Mouse (Mus musculus) right cerebral cortex, adult 2 months (tissue): Measurements from ENCODE around the gene Fosl2.

Experiments
- DNase-seq, 2 experiments: peaks; one replicate each; pipeline ENCODE4 v3.0.0; 2021 to 2022; ENCODE audit warnings: low spot score in 2 of 2

Gene Fosl2

DNA sequence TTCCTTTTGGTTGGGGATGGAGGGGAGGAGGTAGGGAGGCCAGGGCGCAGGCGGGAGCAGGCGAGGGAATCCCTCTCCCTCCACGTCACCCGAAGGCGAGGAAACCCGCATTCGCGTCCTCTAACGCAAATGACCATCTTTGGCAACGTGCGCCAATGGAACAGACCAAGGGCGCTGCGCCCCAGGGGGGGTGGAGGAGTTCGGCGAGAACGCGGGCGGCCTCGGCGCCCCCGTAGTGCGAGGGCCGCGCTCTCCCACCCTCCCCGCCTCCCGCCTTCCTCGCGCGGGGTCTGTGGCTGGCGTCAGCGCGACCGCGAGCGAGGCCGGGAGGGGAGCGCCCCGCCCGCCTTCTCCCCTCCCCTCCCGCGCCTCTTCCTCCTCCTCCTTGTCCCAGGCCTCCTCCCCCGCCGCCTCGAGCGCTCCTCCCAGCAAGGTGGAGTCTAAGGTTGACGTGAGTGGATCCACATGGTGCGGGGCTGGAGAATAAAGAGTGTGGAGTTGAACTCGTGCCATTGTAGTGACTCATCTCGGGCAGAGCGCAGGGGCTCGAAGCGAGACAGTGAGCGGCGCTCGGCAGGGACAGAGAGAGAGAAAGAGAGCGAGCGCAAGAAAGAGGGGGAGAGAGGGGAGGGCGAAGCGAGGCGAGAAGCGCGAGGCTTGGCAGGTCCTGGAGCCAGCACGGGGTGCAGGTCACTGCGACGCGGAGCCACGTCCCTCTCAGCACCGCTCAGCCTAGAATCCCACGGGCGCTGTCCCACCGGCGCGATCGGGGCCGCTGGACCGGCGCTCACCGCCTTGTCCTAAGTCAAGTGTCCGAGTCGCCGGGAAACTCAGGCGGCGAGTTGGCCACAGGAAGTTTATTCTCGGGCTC lies at the start of gene Fosl2:
Gene Fosl2, plus strand, starts transcription at position 466 of the 871 bp plus-strand sequence.
- peak; percentile 92 to 94 for DNase-seq

- DNase-seq: no peak
These were observed 49.6 kb upstream of the Fosl2 start for GRCm38 (mm10) chr5:32085971-32086370.

DNA sequence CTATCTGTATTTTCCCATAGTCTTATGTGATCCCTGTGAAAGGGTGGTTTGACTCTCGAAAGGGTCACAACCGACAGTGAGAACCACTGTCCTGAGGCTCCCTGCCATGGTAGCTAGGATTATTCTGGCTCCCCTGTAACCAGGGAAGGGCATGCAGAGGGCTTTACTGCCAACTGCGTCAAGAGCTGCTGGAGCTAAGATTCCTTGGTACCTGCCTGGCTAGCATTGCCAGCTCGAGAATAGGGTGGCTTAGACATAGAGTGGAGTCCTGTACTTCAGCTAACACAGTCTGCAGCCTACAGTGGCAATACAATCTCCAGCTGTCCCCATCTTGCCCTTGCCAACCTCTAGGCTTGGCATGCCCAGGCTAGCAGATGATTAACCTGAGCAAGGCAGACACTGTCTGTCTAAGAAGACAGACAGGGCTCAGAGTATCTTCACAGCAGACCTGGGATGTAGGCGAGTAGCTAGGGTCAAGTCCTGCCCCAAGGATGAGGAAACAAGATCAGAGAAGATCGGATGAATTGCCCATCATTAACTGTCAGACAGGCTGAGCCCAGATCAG lies 49.0 kb upstream of the Fosl2 start:
- no peak for DNase-seq

DNA sequence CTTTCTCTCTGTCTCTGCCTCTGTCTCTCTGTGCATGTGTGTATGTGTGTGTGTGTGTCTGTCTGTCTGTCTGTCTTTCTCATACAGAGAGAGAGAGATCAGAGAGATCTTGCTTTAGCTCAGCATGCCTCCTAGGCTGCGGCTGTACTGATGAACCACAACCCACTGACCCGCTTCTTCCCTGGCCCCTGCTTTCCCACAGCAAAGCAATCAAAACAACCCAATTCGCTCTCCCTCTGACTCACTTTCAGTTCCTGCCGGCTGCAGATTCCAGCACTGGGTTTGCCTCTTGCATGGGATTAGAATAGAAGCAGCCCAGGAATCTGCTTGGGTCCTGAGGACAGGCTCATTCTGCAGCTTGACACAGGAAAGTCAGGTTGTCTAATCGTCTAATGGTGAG lies 46.1 kb upstream of the Fosl2 start:
- DNase-seq: no peak

- DNase-seq: no peak
These were observed 43.3 kb upstream of the Fosl2 start for GRCm38 (mm10) chr5:32092281-32092680.

GRCm38 (mm10) chr5:32098691-32099090 lies 36.9 kb upstream of the Fosl2 start:
- DNase-seq: no peak

GRCm38 (mm10) chr5:32102484-32102883 lies 33.1 kb upstream of the Fosl2 start:
- DNase-seq: peak; percentile 10 to 13

- DNase-seq: no peak
These were observed 32.6 kb upstream of the Fosl2 start for GRCm38 (mm10) chr5:32102971-32103431.

- DNase-seq: no peak
These were observed 32.1 kb upstream of the Fosl2 start for GRCm38 (mm10) chr5:32103545-32103944.

DNA sequence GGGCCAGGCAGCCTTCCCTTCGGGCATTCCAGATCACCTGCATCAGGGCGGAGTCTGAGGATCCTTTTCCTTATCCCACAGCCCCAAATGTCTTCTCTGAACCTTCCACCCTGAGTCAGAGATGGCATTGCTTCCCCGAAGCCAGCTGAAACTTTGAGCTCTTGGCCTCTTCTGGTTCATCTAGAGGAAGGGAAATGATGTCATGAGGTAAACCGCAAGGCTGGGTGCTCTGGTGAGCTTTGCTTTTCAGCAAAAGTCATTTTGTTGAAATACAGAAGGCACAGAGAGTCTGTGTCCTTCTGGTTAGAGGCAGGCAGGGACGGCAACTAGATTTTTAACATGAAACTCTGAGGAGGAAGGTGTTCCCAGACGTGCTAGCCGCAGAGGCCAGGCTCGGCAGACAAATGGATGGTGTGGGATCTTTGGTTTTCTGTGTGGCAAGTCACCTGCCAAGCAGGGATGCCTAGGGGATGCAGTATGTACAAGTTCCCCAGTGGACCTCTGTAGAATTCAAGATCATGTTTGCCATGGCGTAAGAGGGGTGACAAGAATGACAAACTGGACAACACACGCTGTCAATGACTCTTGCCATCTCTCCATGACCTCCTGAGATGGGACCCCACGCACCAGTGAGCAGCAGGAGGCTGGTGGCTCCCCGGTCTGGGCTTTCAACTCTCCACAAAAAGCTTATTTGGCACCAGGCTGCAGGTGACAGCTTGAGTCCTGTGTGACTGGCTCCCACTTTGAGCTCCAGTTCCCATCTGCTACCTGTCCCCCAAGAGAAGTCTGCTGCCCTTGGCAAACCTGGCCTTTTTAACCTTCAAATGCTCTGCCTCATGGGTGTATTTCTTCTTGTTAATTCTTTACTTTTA lies 31.2 kb upstream of the Fosl2 start:
- DNase-seq: no peak

DNA sequence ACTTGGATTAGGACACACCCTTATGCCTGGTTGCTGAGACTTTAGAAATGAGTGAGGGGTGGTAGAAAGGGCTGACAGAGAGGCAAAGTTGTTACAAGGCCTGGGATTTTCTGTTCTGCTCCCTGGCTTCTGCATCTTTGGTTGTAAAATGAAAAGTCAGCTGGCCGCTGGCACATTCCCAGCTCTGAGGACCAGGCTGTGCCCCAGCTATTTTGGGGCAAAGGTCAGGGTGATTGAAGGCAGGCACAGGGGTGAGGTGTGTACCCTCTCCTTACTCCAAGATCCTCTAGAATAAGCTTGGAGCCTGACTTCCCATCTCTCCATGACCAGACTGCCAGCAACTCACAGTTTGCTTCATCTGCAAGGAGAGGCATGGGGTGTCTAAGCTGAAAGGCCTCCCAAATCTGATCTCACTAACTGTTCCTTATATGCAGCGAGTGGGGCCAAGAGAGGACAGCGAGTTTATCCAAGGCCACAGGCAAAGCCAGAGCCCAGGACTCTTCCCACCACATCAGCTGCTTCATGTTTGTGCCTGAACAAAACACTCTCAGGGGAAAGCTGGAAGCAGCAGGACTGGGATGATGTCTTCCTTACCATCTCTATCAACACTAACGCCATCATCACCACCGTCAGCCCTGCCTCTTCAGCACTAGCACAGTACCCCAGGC lies 29.0 kb upstream of the Fosl2 start:
- DNase-seq: no peak

DNA sequence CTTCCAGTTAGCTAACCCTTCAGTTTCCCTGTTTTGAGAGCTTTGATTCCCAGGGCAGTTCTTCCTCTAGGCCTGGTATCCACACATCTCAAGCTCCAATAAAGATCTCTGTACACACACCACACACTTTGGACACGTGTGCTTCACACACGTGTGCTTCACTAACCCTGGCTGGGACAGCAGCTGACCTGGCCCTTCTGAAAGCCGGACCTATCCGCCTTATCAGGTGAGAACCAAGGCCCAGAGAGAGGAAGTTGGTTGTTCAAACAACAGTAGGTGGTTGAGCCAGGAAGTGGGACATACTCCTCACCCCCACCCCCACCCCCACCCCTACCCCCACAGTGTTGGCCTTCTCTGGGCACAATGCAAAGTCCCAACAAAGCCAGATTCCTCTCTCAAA lies 24.9 kb upstream of the Fosl2 start:
- DNase-seq: no peak

- DNase-seq: no peak
These were observed 23.2 kb upstream of the Fosl2 start for GRCm38 (mm10) chr5:32112206-32112916.

DNA sequence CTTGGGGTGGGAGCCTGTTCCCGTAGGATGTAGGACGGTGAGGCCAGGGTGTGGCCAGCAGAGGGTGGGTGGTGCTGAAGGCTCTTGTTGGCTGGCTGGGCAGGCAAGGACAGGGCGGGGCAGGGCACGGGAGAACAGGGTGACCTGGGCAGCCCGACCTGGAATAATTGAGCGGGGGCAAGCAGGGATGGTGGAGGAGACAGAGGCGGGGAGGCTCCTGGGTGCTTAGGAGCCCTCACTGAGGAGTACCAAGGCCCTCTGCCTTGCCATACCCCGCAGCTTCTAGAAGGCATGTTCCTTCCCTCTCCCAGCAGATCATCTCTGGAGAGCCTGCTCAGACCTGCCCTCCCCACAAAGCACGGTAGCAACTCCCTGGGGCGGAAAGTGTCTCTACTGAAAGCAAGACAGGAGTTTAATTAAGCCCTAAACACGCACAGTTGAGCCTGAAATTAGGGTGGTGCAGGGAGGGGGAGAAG lies 14.7 kb upstream of the Fosl2 start:
- no peak for DNase-seq

DNA sequence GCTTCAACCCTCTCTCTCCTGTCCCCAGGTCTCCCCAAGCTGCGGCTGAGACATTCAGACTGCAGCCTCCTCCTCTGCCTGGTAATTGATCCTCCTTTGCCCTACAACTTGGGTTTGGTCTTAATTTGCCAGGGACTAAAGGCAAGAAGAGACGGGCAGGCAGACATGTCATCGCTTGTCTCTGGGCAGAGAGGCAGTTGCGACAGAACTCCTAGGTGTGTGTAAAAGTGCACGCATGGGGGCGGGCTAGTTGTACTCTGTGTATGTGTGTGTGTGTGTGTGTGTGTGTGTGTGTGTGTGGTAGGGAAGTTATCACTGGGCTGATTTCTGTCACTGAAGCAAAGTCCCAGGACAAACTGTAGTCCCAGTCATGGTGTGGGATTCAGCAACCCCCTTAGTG lies 13.7 kb upstream of the Fosl2 start:
- no peak for DNase-seq

- DNase-seq: no peak
These were observed 13.2 kb upstream of the Fosl2 start for GRCm38 (mm10) chr5:32122363-32122762.

DNA sequence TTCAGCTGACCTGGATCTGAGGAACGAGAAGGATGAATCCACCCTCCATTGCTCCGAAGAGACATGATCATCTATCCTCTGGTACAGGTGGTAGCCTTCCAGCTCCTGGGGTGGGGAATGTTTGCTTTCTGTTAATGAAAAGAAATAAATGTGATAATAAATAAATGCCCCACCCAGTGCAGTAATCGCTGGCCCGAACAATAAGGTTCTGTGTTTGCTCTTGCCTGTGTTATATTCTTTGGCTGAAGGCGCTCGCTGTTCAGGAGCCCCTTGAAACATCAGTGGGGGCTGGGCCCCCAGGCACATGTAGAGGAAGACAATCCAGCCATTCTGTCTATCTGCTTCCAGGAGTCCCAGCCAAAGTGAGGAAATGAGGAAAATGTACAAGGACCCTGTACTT lies 10.6 kb upstream of the Fosl2 start:
- DNase-seq: no peak

GRCm38 (mm10) chr5:32127226-32127625 lies 8.4 kb upstream of the Fosl2 start:
- DNase-seq: no peak

- no peak for DNase-seq
These were observed 7.7 kb upstream of the Fosl2 start for GRCm38 (mm10) chr5:32127927-32128326.

DNA sequence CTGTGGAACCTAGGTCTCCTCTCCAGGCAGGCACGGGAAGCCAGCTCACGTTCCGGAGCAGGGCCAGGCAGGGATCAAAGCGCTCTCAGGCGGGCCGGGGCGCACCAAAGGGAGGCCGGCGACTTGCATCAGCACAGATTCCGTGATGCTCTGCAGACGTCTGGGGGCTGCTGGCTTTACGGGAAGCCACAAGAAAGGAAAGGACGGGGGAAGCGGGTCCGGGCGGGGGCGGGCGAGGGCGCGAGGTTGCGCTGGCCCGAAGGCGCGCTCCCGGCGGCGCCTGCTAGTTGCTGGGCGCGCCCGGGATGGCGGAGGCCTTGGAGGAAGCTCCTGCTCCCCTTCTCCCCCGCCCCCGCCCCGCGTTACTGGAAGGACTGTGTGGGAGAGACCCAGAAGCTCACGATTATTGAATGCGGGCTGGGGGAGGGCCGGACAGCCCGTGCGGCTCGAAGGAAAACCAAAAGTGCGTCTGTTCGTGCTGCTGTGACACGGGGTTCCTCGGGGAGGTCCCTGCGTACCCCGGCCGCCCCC lies 2.6 kb upstream of the Fosl2 start:
- DNase-seq: peak; percentile 59 to 69

GRCm38 (mm10) chr5:32133549-32134004 lies 2.0 kb upstream of the Fosl2 start:
- peak; percentile 71 to 77 for DNase-seq
